Comparison of ENCODE assay signal across 9 mouse cellular contexts in genomic region chr2:27476303-27477192, GRCm38 (mm10). TPM values are rescaled to one million over a fixed set of nuclear protein-coding genes. Genes with fewer than 3 reads are reported as not detected.
DNase-seq lines count a peak whose midpoint lies in the region; ATAC-seq lines count a peak whose summit lies in the region.
"Had no signal": no experiment of that assay in that cellular context is flagged by ENCODE, and none has a peak within 500 bp of the region (broad histone marks: within the 10 kb centered on the region; RNA-seq: fewer than 3 reads in every experiment).

No protein-coding gene starts in this region.

- ATAC-seq in heart, embryonic 11.5 days (replicated peaks; ENCODE audit: insufficient number of reproducible peaks, low FRiP score, low TSS enrichment) = no peak
- no peak; the same call in 1 of the 2 replicates for ATAC-seq in neural tube, embryonic 12.5 days (ENCODE audit: low FRiP score, low read depth)

- intact Hi-C loops in heart, postnatal 36 days (cut with DNase I) = loop anchor here (2.0 kb wide), 1 partner anchor 28 kb away; no protein-coding TSS in a partner anchor

- DNase-seq in heart, adult 18-20 months = peak; percentile 39 to 58
- DNase-seq in heart, postnatal 36 days = no peak
- peak; percentile 74 for DNase-seq in cerebellum, adult 11-12 months
- no peak for DNase-seq in limb, embryonic 10.5 days (ENCODE audit: low spot score)
- no peak for DNase-seq in layer of hippocampus, adult 11-12 months (ENCODE audit: low spot score)
- DNase-seq in frontal cortex, postnatal 14 days (ENCODE audit: low spot score in 2 of 2) = no peak

- WGBS in heart, embryonic 11.5 days (ENCODE audit: insufficient replicate concordance) = 31% methylated on average over 11 of the region's 11 CpGs
- 37% methylated on average over 11 of the region's 11 CpGs for WGBS in limb, embryonic 10.5 days
- WGBS in neural tube, embryonic 12.5 days = 32% methylated on average over 11 of the region's 11 CpGs

- peak overlapping the region; percentile 93 for H3K4me2 ChIP-seq in heart, embryonic 11.5 days
- peak overlapping the region; percentile 84 for H3K4me2 ChIP-seq in neural tube, embryonic 12.5 days (replicated peaks)

- H3K27me3 ChIP-seq in heart, embryonic 11.5 days (ENCODE audit: control insufficient read depth, insufficient read depth, low read length) = no peaks in the 10 kb centered on the region
- H3K27me3 ChIP-seq in limb, embryonic 10.5 days (ENCODE audit: low read depth, poor library complexity, severe bottlenecking) = no peaks in the 10 kb centered on the region
- H3K27me3 ChIP-seq in neural tube, embryonic 12.5 days (replicated peaks) = no peaks in the 10 kb centered on the region
- H3K27me3 ChIP-seq: Patski had no signal

- H3K36me3 ChIP-seq in heart, embryonic 11.5 days (ENCODE audit: control insufficient read depth, insufficient read depth, low read length) = no peaks in the 10 kb centered on the region
- peaks cover 19% of the 10 kb centered on the region for H3K36me3 ChIP-seq in limb, embryonic 10.5 days
- peaks cover 2% of the 10 kb centered on the region for H3K36me3 ChIP-seq in neural tube, embryonic 12.5 days

- peak overlapping the region; percentile 76 for H3K9ac ChIP-seq in heart, embryonic 11.5 days (ENCODE audit: low read depth, low read length)
- H3K9ac ChIP-seq in neural tube, embryonic 12.5 days = peak overlapping the region; percentile 63

- no peaks in the 10 kb centered on the region for H3K9me3 ChIP-seq in heart, embryonic 11.5 days (replicated peaks; ENCODE audit: control insufficient read depth, low read length)
- no peaks in the 10 kb centered on the region for H3K9me3 ChIP-seq in limb, embryonic 10.5 days (replicated peaks)
- H3K9me3 ChIP-seq in neural tube, embryonic 12.5 days = no peaks in the 10 kb centered on the region

- H3K4me1 ChIP-seq in heart, embryonic 11.5 days (ENCODE audit: control insufficient read depth, insufficient read depth, low read length) = peaks cover 30% of the 10 kb centered on the region
- peaks cover 37% of the 10 kb centered on the region for H3K4me1 ChIP-seq in limb, embryonic 10.5 days
- H3K4me1 ChIP-seq in neural tube, embryonic 12.5 days = peaks cover 35% of the 10 kb centered on the region

- peak overlapping the region; percentile 98 for H3K4me3 ChIP-seq in heart, embryonic 11.5 days (ENCODE audit: low read depth, low read length)
- H3K4me3 ChIP-seq in limb, embryonic 10.5 days = peak overlapping the region; percentile 83
- H3K4me3 ChIP-seq in neural tube, embryonic 12.5 days = peak overlapping the region; percentile 97

- H3K27ac ChIP-seq in heart, embryonic 11.5 days (ENCODE audit: low read depth, low read length) = peak overlapping the region; percentile 95
- peak overlapping the region; percentile 99 for H3K27ac ChIP-seq in limb, embryonic 10.5 days
- H3K27ac ChIP-seq in neural tube, embryonic 12.5 days = peak overlapping the region; percentile 61; the same call in 1 of the 2 replicates

RNA-seq across cellular contexts. Expression of gene Brd3, which starts 30.9 kb away (rescaled TPM):
- total RNA-seq in heart, adult 18-20 months (2021) = 10 to 100 TPM; 25.9 TPM
- total RNA-seq in heart, postnatal 36 days (2021) = 10 to 100 TPM; 33.1 to 33.9 TPM
- polyA plus RNA-seq in heart, embryonic 11.5 days (2014; fragmentation: Nextera tagmentation; extraction: Ambion mirVana) = 99.5 and 116 TPM in 2 replicates
- 188 and 193 TPM in 2 replicates for polyA plus RNA-seq in limb, embryonic 10.5 days (2016; fragmentation: Nextera tagmentation; extraction: Ambion mirVana)
- 139 TPM in 2 replicates for polyA plus RNA-seq in neural tube, embryonic 12.5 days (2016; fragmentation: Nextera tagmentation; extraction: Ambion mirVana)

RNA-seq across cellular contexts. Expression of gene Brd3os, which starts 34.4 kb away (rescaled TPM):
- 1 to 10 TPM; 1.4 to 1.8 TPM for total RNA-seq in heart, adult 18-20 months (2021)
- total RNA-seq in heart, postnatal 36 days (2021) = 1 to 10 TPM; 1.1 to 2.1 TPM
- polyA plus RNA-seq in heart, embryonic 11.5 days (2014; fragmentation: Nextera tagmentation; extraction: Ambion mirVana) = 3.1 and 3.3 TPM in 2 replicates
- 5.2 and 7.6 TPM in 2 replicates for polyA plus RNA-seq in limb, embryonic 10.5 days (2016; fragmentation: Nextera tagmentation; extraction: Ambion mirVana)
- polyA plus RNA-seq in neural tube, embryonic 12.5 days (2016; fragmentation: Nextera tagmentation; extraction: Ambion mirVana) = 19.4 and 19.5 TPM in 2 replicates

RNA-seq across cellular contexts. Expression of gene Wdr5, which starts 38.4 kb away (rescaled TPM):
- 10 to 100 TPM; 23.5 to 26.5 TPM for total RNA-seq in heart, adult 18-20 months (2021)
- 10 to 100 TPM; 24.4 to 25.6 TPM for total RNA-seq in heart, postnatal 36 days (2021)
- polyA plus RNA-seq in heart, embryonic 11.5 days (2014; fragmentation: Nextera tagmentation; extraction: Ambion mirVana) = 37.2 and 40.1 TPM in 2 replicates
- polyA plus RNA-seq in limb, embryonic 10.5 days (2016; fragmentation: Nextera tagmentation; extraction: Ambion mirVana) = 94.0 and 95.2 TPM in 2 replicates
- polyA plus RNA-seq in neural tube, embryonic 12.5 days (2016; fragmentation: Nextera tagmentation; extraction: Ambion mirVana) = 51.3 and 51.8 TPM in 2 replicates

RNA-seq across cellular contexts. Expression of gene Vav2, which starts 49.7 kb away (rescaled TPM):
- total RNA-seq in heart, adult 18-20 months (2021) = 10 to 100 TPM; 10.2 to 13.1 TPM
- total RNA-seq in heart, postnatal 36 days (2021) = 10 to 100 TPM; 14.0 to 14.4 TPM
- 3.4 and 4.7 TPM in 2 replicates for polyA plus RNA-seq in heart, embryonic 11.5 days (2014; fragmentation: Nextera tagmentation; extraction: Ambion mirVana)
- polyA plus RNA-seq in limb, embryonic 10.5 days (2016; fragmentation: Nextera tagmentation; extraction: Ambion mirVana) = 9.2 and 9.6 TPM in 2 replicates
- polyA plus RNA-seq in neural tube, embryonic 12.5 days (2016; fragmentation: Nextera tagmentation; extraction: Ambion mirVana) = 25.3 and 29.9 TPM in 2 replicates

Comparison
In these comparisons a context has a peak if more than half of its experiments do, and no peak if none do; other contexts are left out.
1. DNase-seq: peak in heart, adult 18-20 months (2 of 2) and cerebellum, adult 11-12 months (single experiment); none in heart, postnatal 36 days (0 of 2), limb, embryonic 10.5 days (single experiment), layer of hippocampus, adult 11-12 months (single experiment) and frontal cortex, postnatal 14 days (0 of 2).
2. Peak in every context shown above with its lines, with median percentiles within 50 percentile points of each other: H3K27ac ChIP-seq and H3K4me3 ChIP-seq.